Mouse (Mus musculus) ES-E14 (cell line): ENCODE measurements around the gene Coq7. TPM values are rescaled to one million over a fixed set of nuclear protein-coding genes. Genes with fewer than 3 reads are reported as not detected.

Experiments used
- DNase-seq: peaks from one replicate; pipeline ENCODE4 v3.0.0-alpha.2; 2013; ENCODE audit warnings: low read depth, low spot score
- H3K27ac ChIP-seq: 2 replicates; pipeline ENCODE4 v1.5.1; 2012; ENCODE audit warnings: low read depth, mild to moderate bottlenecking, low read length, moderate library complexity, mixed read lengths; ENCODE audit not compliant: poor library complexity, insufficient read depth, severe bottlenecking
- H3K36me3 ChIP-seq: 2 replicates; pipeline ENCODE4 v1.6.1; 2012; ENCODE audit warnings: mild to moderate bottlenecking, low read length, moderate library complexity, mixed read lengths; ENCODE audit not compliant: control insufficient read depth, poor library complexity, insufficient read depth, severe bottlenecking
- H3K4me1 ChIP-seq, 2 experiments: fragments of 150-350 bp in 1 of 2; sonication (generic) in 1 of 2; 2 replicates each; pipeline ENCODE4 v1.6.1; 2012; ENCODE audit warnings: low read length in 2 of 2, mild to moderate bottlenecking in 1 of 2, mixed read lengths in 1 of 2; ENCODE audit not compliant: control insufficient read depth in 2 of 2, insufficient read depth in 2 of 2, poor library complexity in 1 of 2
- H3K4me3 ChIP-seq, 2 experiments: fragments of 150-350 bp in 1 of 2; sonication (generic) in 1 of 2; 2 replicates each; pipeline ENCODE4 v1.5.1; 2012; ENCODE audit warnings: low read length in 2 of 2, low read depth in 1 of 2, mild to moderate bottlenecking in 1 of 2, mixed read lengths in 1 of 2; ENCODE audit not compliant: insufficient read depth in 1 of 2, poor library complexity in 1 of 2, severe bottlenecking in 1 of 2
- H3K9ac ChIP-seq: 2 replicates; pipeline ENCODE4 v1.6.1; 2012; ENCODE audit warnings: low read depth, mild to moderate bottlenecking, low read length, mixed read lengths; ENCODE audit not compliant: poor library complexity, insufficient read depth, severe bottlenecking
- H3K9me3 ChIP-seq: fragments of 150-350 bp; sonication (generic); 2 replicates; pipeline ENCODE4 v1.6.1; 2012; ENCODE audit warnings: low read depth, mild to moderate bottlenecking, low read length; ENCODE audit not compliant: control insufficient read depth, insufficient read depth
- CHD2 ChIP-seq: IDR thresholded peaks from 2 replicates; pipeline ENCODE4 v1.6.1; 2014; ENCODE audit warnings: mild to moderate bottlenecking, low read depth, low read length, inconsistent platforms
- HCFC1 ChIP-seq: IDR thresholded peaks from 2 replicates; pipeline ENCODE4 v1.6.1; 2012; ENCODE audit warnings: low read length, inconsistent platforms, borderline replicate concordance; ENCODE audit not compliant: insufficient read depth
- MAFK ChIP-seq: IDR thresholded peaks from 2 replicates; pipeline ENCODE4 v1.6.1; 2014; ENCODE audit warnings: mild to moderate bottlenecking, low read depth, low read length, inconsistent platforms; ENCODE audit not compliant: insufficient read depth
- ZC3H11A ChIP-seq: IDR thresholded peaks from 2 replicates; pipeline ENCODE4 v1.6.1; 2012; ENCODE audit warnings: low read depth, mild to moderate bottlenecking, inconsistent platforms, low read length, borderline replicate concordance
- ZNF384 ChIP-seq: IDR thresholded peaks from 2 replicates; pipeline ENCODE4 v1.6.1; 2012; ENCODE audit warnings: low read depth, low read length, inconsistent platforms
- in situ Hi-C, 2 experiments: fragments of 600-800 bp; cut with MboI; formaldehyde crosslinking; loops; one replicate each; pipeline ENCODE4 v1.15.1; 2025; ENCODE audit warnings: low sequenced_read_pairs in 2 of 2, inconsistent platforms in 1 of 2; ENCODE audit not compliant: unreplicated experiment in 2 of 2
- total RNA-seq: library from RNA; depleted of rRNA; stranded (reverse); fragments of 300-350 nt; gene quantifications from 2 replicates; pipeline ENCODE4 v1.2.3, GENCODE M21; 2012

The Coq7 gene
- total RNA-seq, 1 experiment: 63.7 TPM

DNA sequence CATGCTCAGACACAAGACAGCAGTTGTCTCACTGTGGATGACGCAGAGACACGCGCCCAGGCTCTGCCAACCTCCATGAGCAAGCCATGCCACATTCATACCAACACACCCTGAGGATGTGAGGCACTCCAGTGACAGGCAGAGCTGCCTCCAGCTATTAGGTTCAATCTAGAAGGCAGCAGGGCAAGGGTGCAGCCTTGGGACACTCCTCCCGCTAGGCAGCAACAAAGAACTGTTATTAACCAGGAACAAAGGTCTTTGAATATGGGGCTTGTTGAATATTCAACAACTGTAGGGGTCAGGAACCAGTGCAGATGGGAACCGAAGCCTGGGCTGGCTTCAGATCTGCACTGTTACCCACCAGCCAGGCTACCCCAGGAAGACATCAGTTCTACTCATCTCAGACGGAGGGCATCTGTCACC lies 36.0 kb upstream of the Coq7 start:
- Histone ChIP-seq H3K27ac (no peak overlapping the region), H3K9ac (no peak overlapping the region), H3K4me3 (no peak overlapping the region), H3K4me1 (peaks cover 0 to 4% of the 10 kb centered on the region in 2 experiments; a peak in 1 of 4 replicates), H3K9me3 (no peaks in the 10 kb centered on the region), H3K36me3 (no peaks in the 10 kb centered on the region)
- no peak for DNase-seq
- in situ Hi-C loops: no loop called here
- TF ChIP-seq ZC3H11A (no peak), ZNF384 (no peak), CHD2 (no peak), MAFK (no peak), HCFC1 (no peak)

GRCm38 (mm10) chr7:118554290-118554689 lies 21.1 kb upstream of the Coq7 start:
- no peak for TF ChIP-seq HCFC1
- H3K9me3 ChIP-seq: no peaks in the 10 kb centered on the region
- in situ Hi-C loops: no loop called here
- H3K27ac ChIP-seq: no peak overlapping the region
- H3K4me1 ChIP-seq: no peaks in the 10 kb centered on the region; a peak in 1 of 4 replicates
- DNase-seq: no peak
- H3K36me3 ChIP-seq: no peaks in the 10 kb centered on the region
- no peak overlapping the region for H3K4me3 ChIP-seq
- no peak overlapping the region for H3K9ac ChIP-seq

GRCm38 (mm10) chr7:118553881-118554280 lies 20.7 kb upstream of the Coq7 start:
- Histone ChIP-seq H3K9me3 (no peaks in the 10 kb centered on the region), H3K4me3 (no peak overlapping the region), H3K4me1 (no peaks in the 10 kb centered on the region; a peak in 1 of 4 replicates), H3K9ac (no peak overlapping the region), H3K36me3 (no peaks in the 10 kb centered on the region), H3K27ac (no peak overlapping the region)
- no peak for TF ChIP-seq MAFK
- no peak for TF ChIP-seq HCFC1
- no peak for TF ChIP-seq ZNF384
- no peak for TF ChIP-seq CHD2
- in situ Hi-C loops: no loop called here
- peak; percentile 33 for DNase-seq

- H3K9ac ChIP-seq: no peak overlapping the region
- no peak for DNase-seq
- H3K36me3 ChIP-seq: no peaks in the 10 kb centered on the region
- in situ Hi-C loops: no loop called here
- TF ChIP-seq MAFK: no peak
- TF ChIP-seq HCFC1: no peak
- no peaks in the 10 kb centered on the region for H3K9me3 ChIP-seq
- no peak overlapping the region for H3K4me3 ChIP-seq
- H3K27ac ChIP-seq: no peak overlapping the region
- no peaks in the 10 kb centered on the region; a peak in 1 of 4 replicates for H3K4me1 ChIP-seq
Measured at GRCm38 (mm10) chr7:118547451-118547850, 14.3 kb upstream of the Coq7 start.

GRCm38 (mm10) chr7:118544128-118544527 lies 11.0 kb upstream of the Coq7 start:
- H3K27ac ChIP-seq: peak overlapping the region; percentile 50; the same call in 1 of the 2 replicates
- in situ Hi-C loops: no loop called here
- no peak for TF ChIP-seq HCFC1
- no peak for TF ChIP-seq ZC3H11A
- TF ChIP-seq ZNF384: no peak
- TF ChIP-seq CHD2: no peak
- TF ChIP-seq MAFK: no peak
- no peak overlapping the region for H3K9ac ChIP-seq
- no peak overlapping the region for H3K4me3 ChIP-seq
- H3K9me3 ChIP-seq: no peaks in the 10 kb centered on the region
- H3K4me1 ChIP-seq: no peaks in the 10 kb centered on the region
- no peaks in the 10 kb centered on the region for H3K36me3 ChIP-seq
- DNase-seq: no peak
